Mouse (Mus musculus): ENCODE measurements around the gene Dgkh.

DNA sequence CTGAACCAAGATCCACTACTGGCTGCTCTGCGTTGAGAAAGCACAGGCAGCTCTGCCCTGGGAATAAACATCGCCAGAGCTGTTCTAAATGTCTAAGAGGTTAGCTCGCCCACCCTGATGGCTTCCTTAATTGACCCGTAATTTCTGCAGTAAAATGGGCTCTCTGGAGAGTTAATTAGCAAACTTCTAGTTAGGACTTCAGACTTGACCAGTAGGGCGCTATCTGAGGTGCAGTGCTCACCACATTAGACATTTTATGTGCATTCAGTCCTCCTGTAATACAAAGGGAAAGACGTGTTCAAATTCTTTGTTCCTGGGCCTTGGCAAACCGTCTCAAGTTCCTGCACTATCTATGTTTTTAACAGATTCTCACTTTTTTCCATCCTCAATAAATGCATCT, 169.4 kb downstream of the Dgkh start:
- no peak for TF ChIP-seq POLR2A (IDR thresholded peaks at IDR 0.05; ENCODE audit: insufficient read length, low read depth)
- no peak for TF ChIP-seq POLR2AphosphoS2 (IDR thresholded peaks at IDR 0.05; ENCODE audit: insufficient read length, low read depth)
- TF ChIP-seq USF1 (IDR thresholded peaks at IDR 0.05; ENCODE audit: low read depth) = no peak
- no peak for TF ChIP-seq E2F4 (IDR thresholded peaks at IDR 0.05; ENCODE audit: insufficient read depth)
- TF ChIP-seq MAX (IDR thresholded peaks at IDR 0.05; ENCODE audit: low read depth) = no peak
- no peak for TF ChIP-seq TCF3 (IDR thresholded peaks at IDR 0.05; ENCODE audit: insufficient read length, low read depth)
- TF ChIP-seq CEBPB (IDR thresholded peaks at IDR 0.05; ENCODE audit: insufficient read depth, poor library complexity, severe bottlenecking) = no peak

All from myocyte (in vitro differentiated cells).